Mouse (Mus musculus): ENCODE data around the gene Dynll1. TPM values are rescaled to one million over a fixed set of nuclear protein-coding genes. Genes with fewer than 3 reads are reported as not detected.

Dynll1 gene
- polyA plus RNA-seq, 1 experiment from 2014 or later, result 1,650 TPM

- 2% methylated on average over 46 of the region's 46 CpGs for WGBS
- H3K27ac ChIP-seq, result peak overlapping the region; percentile 94
- H3K9me3 ChIP-seq, result no peaks in the 10 kb centered on the region
- DNase-seq (ENCODE audit: extremely low spot score, low spot score), result peak; percentile 64
- H3K4me3 ChIP-seq, result peak overlapping the region; percentile 91
- peaks cover 37% of the 10 kb centered on the region for H3K4me1 ChIP-seq
- peaks cover 13% of the 10 kb centered on the region for H3K27me3 ChIP-seq (ENCODE audit: poor library complexity, severe bottlenecking)
- peaks cover 45% of the 10 kb centered on the region for H3K36me3 ChIP-seq (replicated peaks)
These were observed 609 bp downstream of the Dynll1 start for GRCm38 (mm10) chr5:115300035-115300744.

- Histone ChIP-seq H3K9me3 (no peaks in the 10 kb centered on the region), H3K4me1 (peaks cover 23% of the 10 kb centered on the region), H3K4me3 (no peak overlapping the region), H3K27me3 (ENCODE audit: poor library complexity, severe bottlenecking) (no peaks in the 10 kb centered on the region), H3K27ac (no peak overlapping the region), H3K36me3 (replicated peaks) (peaks cover 83% of the 10 kb centered on the region)
- no peak for DNase-seq (ENCODE audit: extremely low spot score, low spot score)
- WGBS, result 88% methylated on average over 10 of the region's 10 CpGs
These were observed 4.5 kb downstream of the Dynll1 start for GRCm38 (mm10) chr5:115296347-115296746.

GRCm38 (mm10) chr5:115294173-115294572, 6.6 kb downstream of the Dynll1 start:
- H3K27ac ChIP-seq, result no peak overlapping the region
- no peak for DNase-seq (ENCODE audit: extremely low spot score, low spot score)
- H3K36me3 ChIP-seq (replicated peaks), result peaks cover 100% of the 10 kb centered on the region
- H3K4me1 ChIP-seq, result peaks cover 13% of the 10 kb centered on the region
- H3K27me3 ChIP-seq (ENCODE audit: poor library complexity, severe bottlenecking), result no peaks in the 10 kb centered on the region
- WGBS, result 89% methylated on average over 8 of the region's 8 CpGs
- no peaks in the 10 kb centered on the region for H3K9me3 ChIP-seq
- H3K4me3 ChIP-seq, result no peak overlapping the region

GRCm38 (mm10) chr5:115284735-115285134, 16.1 kb downstream of the Dynll1 start:
- H3K9me3 ChIP-seq, result no peaks in the 10 kb centered on the region
- 93% methylated on average over 3 of the region's 3 CpGs for WGBS
- no peak for DNase-seq (ENCODE audit: extremely low spot score, low spot score)
- no peak overlapping the region for H3K27ac ChIP-seq
- H3K36me3 ChIP-seq (replicated peaks), result peaks cover 66% of the 10 kb centered on the region
- H3K4me3 ChIP-seq, result no peak overlapping the region
- H3K27me3 ChIP-seq (ENCODE audit: poor library complexity, severe bottlenecking), result no peaks in the 10 kb centered on the region
- peaks cover 8% of the 10 kb centered on the region for H3K4me1 ChIP-seq

- peak overlapping the region; percentile 86 for H3K27ac ChIP-seq
- peaks cover 28% of the 10 kb centered on the region for H3K36me3 ChIP-seq (replicated peaks)
- H3K9me3 ChIP-seq, result no peaks in the 10 kb centered on the region
- 12% methylated on average over 17 of the region's 17 CpGs for WGBS
- H3K27me3 ChIP-seq (ENCODE audit: poor library complexity, severe bottlenecking), result no peaks in the 10 kb centered on the region
- peak overlapping the region; percentile 97 for H3K4me3 ChIP-seq
- H3K4me1 ChIP-seq, result peaks cover 8% of the 10 kb centered on the region
- DNase-seq (ENCODE audit: extremely low spot score, low spot score), result no peak
These were observed 20.6 kb downstream of the Dynll1 start for GRCm38 (mm10) chr5:115280050-115280687.

GRCm38 (mm10) chr5:115279226-115280049, 21.4 kb downstream of the Dynll1 start, which contains the start of gene Coq5:
Gene Coq5 (plus strand): TSS chr5:115279666.
- Histone ChIP-seq H3K27me3 (ENCODE audit: poor library complexity, severe bottlenecking) (no peaks in the 10 kb centered on the region), H3K27ac (peak within 1 kb of the TSS; percentile 86)
- WGBS, result 4% methylated on average over 45 of the region's 45 CpGs

GRCm38 (mm10) chr5:115278785-115279184, 22.0 kb downstream of the Dynll1 start:
- peaks cover 14% of the 10 kb centered on the region for H3K36me3 ChIP-seq (replicated peaks)
- no peak overlapping the region for H3K27ac ChIP-seq
- H3K27me3 ChIP-seq (ENCODE audit: poor library complexity, severe bottlenecking), result no peaks in the 10 kb centered on the region
- 61% methylated on average over 2 of the region's 2 CpGs for WGBS
- no peak for DNase-seq (ENCODE audit: extremely low spot score, low spot score)
- no peaks in the 10 kb centered on the region for H3K9me3 ChIP-seq
- H3K4me1 ChIP-seq, result peaks cover 8% of the 10 kb centered on the region
- H3K4me3 ChIP-seq, result no peak overlapping the region

More at GRCm38 (mm10) chr5:115279226-115280049, 21.4 kb downstream of the Dynll1 start, which contains the start of gene Coq5:
- Histone ChIP-seq H3K36me3 (replicated peaks) (peaks cover 20% of the 10 kb centered on the region), H3K4me1 (peaks cover 8% of the 10 kb centered on the region), H3K4me3 (peak within 1 kb of the TSS; percentile 97), H3K9me3 (no peaks in the 10 kb centered on the region)
- peak; percentile 78 for DNase-seq (ENCODE audit: extremely low spot score, low spot score)

- H3K9me3 ChIP-seq, result no peaks in the 10 kb centered on the region
- no peak for DNase-seq (ENCODE audit: extremely low spot score, low spot score)
- peaks cover 16% of the 10 kb centered on the region for H3K4me1 ChIP-seq
- H3K4me3 ChIP-seq, result no peak overlapping the region
- H3K36me3 ChIP-seq (replicated peaks), result peaks cover 6% of the 10 kb centered on the region; the same call in 1 of the 2 replicates
- no peak overlapping the region for H3K27ac ChIP-seq
- WGBS, result 79% methylated on average over 1 of the region's 1 CpGs
- H3K27me3 ChIP-seq (ENCODE audit: poor library complexity, severe bottlenecking), result no peaks in the 10 kb centered on the region
These were observed 22.7 kb downstream of the Dynll1 start for GRCm38 (mm10) chr5:115278053-115278452.

- WGBS, result 32% methylated on average over 14 of the region's 14 CpGs
- Histone ChIP-seq H3K4me1 (peaks cover 30% of the 10 kb centered on the region), H3K27me3 (ENCODE audit: poor library complexity, severe bottlenecking) (no peaks in the 10 kb centered on the region), H3K9me3 (no peaks in the 10 kb centered on the region), H3K36me3 (replicated peaks) (peaks cover 1% of the 10 kb centered on the region; the same call in 1 of the 2 replicates), H3K4me3 (no peak overlapping the region), H3K27ac (no peak overlapping the region)
- no peak for DNase-seq (ENCODE audit: extremely low spot score, low spot score)
These were observed 24.8 kb downstream of the Dynll1 start for GRCm38 (mm10) chr5:115275998-115276397.

- no peaks in the 10 kb centered on the region for H3K9me3 ChIP-seq
- 86% methylated on average over 1 of the region's 1 CpGs for WGBS
- no peak overlapping the region for H3K27ac ChIP-seq
These were observed 26.0 kb downstream of the Dynll1 start for GRCm38 (mm10) chr5:115274771-115275170.

GRCm38 (mm10) chr5:115274353-115274752, 26.4 kb downstream of the Dynll1 start:
- Histone ChIP-seq H3K27me3 (ENCODE audit: poor library complexity, severe bottlenecking) (no peaks in the 10 kb centered on the region), H3K27ac (no peak overlapping the region), H3K4me1 (peaks cover 38% of the 10 kb centered on the region), H3K9me3 (no peaks in the 10 kb centered on the region), H3K4me3 (no peak overlapping the region), H3K36me3 (replicated peaks) (peaks cover 18% of the 10 kb centered on the region)
- no peak for DNase-seq (ENCODE audit: extremely low spot score, low spot score)
- 74% methylated on average over 1 of the region's 1 CpGs for WGBS

More at GRCm38 (mm10) chr5:115274771-115275170, 26.0 kb downstream of the Dynll1 start:
- no peaks in the 10 kb centered on the region for H3K27me3 ChIP-seq (ENCODE audit: poor library complexity, severe bottlenecking)
- no peak for DNase-seq (ENCODE audit: extremely low spot score, low spot score)
- H3K4me3 ChIP-seq, result no peak overlapping the region
- peaks cover 34% of the 10 kb centered on the region for H3K4me1 ChIP-seq
- peaks cover 13% of the 10 kb centered on the region for H3K36me3 ChIP-seq (replicated peaks)

GRCm38 (mm10) chr5:115273549-115274135, 27.2 kb downstream of the Dynll1 start:
- H3K36me3 ChIP-seq (replicated peaks), result peaks cover 25% of the 10 kb centered on the region
- H3K4me1 ChIP-seq, result peaks cover 43% of the 10 kb centered on the region
- H3K9me3 ChIP-seq, result no peaks in the 10 kb centered on the region
- peak overlapping the region; percentile 86; the same call in 1 of the 2 replicates for H3K4me3 ChIP-seq
- H3K27me3 ChIP-seq (ENCODE audit: poor library complexity, severe bottlenecking), result no peaks in the 10 kb centered on the region
- no peak for DNase-seq (ENCODE audit: extremely low spot score, low spot score)
- 77% methylated on average over 6 of the region's 6 CpGs for WGBS
- peak overlapping the region; percentile 95 for H3K27ac ChIP-seq
